Mouse (Mus musculus) kidney, adult 2 months (tissue): ENCODE measurements at regions not wholly inside any gene's neighbourhood (a gene's known extent, or its start where the extent isn't known, plus 50 kb on each side); places are given as distances from the start of the nearest gene placed in this dataset.

Experiments used
- CTCF ChIP-seq: fragments of 200-500 bp; conservative IDR thresholded peaks from 2 replicates; pipeline ENCODE4 v1.5.1; 2011; ENCODE audit warnings: low read depth, mild to moderate bottlenecking, control low read depth, low read length, moderate library complexity, mixed read lengths; ENCODE audit not compliant: insufficient read depth, insufficient read length
- POLR2A ChIP-seq: fragments of 200-500 bp; IDR thresholded peaks from one replicate; pipeline ENCODE4 v1.6.1; 2011; ENCODE audit warnings: low read depth, low read length, control low read depth

DNA sequence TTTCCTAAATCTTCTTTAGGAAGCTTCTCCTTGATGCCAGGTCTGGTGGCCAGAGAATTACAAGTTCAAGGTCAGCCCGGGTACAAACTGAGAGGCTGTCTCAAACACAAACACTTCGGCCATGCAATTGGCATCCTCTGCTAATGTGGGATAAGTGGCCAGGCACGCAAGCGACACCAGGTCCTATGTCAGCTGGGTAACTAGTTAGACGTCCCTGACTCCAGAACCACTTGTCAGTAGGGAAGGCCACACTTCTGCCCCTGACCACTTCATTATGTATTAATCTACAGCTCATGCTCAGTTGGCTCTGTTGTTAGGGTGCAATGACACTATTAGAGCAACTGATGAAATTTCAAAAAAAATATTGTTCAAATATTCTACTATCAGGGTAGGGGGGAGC is 149.5 kb upstream of the Tshz3 start:
- TF ChIP-seq POLR2A (no peak), CTCF (no peak)
